Mouse (Mus musculus): ENCODE data around the gene Fth1. TPM values are rescaled to one million over a fixed set of nuclear protein-coding genes. Genes with fewer than 3 reads are reported as not detected.

The Fth1 gene
- polyA plus RNA-seq, 1 experiment from 2014 or later = 1,961 TPM

DNA sequence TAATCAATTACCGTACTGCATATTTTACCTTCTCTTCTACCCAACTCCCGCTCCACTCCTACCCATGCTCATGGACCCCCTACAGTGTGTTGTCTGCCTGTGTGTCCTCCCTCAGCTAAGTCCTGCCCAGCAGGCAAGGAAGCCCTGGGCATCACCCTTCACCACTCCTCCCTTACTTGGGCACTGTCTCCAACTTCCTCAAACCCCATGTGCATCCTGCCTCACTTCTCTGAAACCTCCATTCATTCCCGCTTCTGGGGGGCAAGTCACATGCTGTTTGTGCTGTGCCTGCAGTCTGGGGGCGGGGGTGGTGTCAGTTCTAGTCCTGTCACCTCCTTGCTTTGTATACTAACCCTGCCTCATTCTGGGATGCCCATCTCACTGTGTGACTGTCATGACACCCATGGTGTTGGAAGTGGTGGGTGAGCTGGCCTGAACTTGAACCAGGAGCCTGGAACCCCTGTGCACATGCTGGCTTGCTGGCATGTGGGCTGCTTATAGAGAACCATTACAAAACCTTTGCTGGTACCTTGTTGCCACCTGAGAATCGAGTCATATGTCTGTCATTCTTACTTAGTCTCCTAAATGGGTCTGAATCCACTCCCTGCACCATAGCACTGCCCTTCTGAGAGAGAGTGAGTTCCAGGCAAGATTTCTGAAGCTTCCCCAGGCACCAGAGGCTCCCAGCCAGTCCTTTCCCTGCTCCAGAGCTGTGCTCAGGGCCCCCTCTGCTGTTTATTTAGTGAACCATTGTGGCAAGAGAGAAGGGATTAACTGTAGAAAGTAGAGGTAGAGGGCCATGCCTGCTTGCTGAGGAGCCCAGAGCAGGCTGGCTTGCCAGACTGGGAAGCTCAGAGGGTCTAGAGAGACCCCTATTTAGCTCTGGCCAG lies 42.3 kb downstream of the Fth1 start:
- peaks cover 29% of the 10 kb centered on the region for H3K4me1 ChIP-seq (ENCODE audit: control insufficient read depth, insufficient read depth, low read depth, low read length)
- H3K9me3 ChIP-seq (ENCODE audit: control insufficient read depth, low read length) = no peaks in the 10 kb centered on the region
- no peak overlapping the region for H3K4me3 ChIP-seq (ENCODE audit: low read length)
- peak overlapping the region; percentile 13; the same call in 1 of the 2 replicates for H3K9ac ChIP-seq (ENCODE audit: low read depth, low read length)
- H3K4me2 ChIP-seq (ENCODE audit: low read length) = no peak overlapping the region
- no peaks in the 10 kb centered on the region for H3K36me3 ChIP-seq (ENCODE audit: control insufficient read depth, insufficient read depth, low read length)
- H3K27ac ChIP-seq (ENCODE audit: low read depth, low read length) = no peak overlapping the region
- H3K27me3 ChIP-seq (replicated peaks; ENCODE audit: control insufficient read depth, insufficient read depth, low read length) = no peaks in the 10 kb centered on the region
- 64% methylated on average over 5 of the region's 5 CpGs for WGBS
- no peak for ATAC-seq

DNA sequence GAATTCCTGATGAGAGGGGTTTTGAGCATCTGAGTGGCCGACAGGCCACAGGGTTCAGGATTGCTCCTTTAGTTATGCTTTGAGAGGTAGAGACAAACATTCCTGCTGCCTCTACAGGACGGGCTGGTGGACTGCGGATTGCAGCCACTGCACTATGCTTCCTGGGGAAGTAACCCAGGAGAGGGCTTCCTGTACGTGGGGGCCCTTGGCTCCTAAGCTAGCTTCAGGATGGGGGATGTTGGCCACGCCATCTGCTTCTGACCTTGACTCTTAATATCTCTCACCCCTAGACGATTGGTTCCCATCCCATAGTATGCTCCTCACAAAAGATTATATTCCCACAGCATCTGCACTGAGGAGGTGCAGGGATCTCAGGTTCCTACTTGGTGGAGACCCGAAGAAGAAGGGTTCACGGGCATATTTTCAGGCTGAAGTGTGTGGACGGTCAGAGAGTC lies 42.9 kb downstream of the Fth1 start:
- Histone ChIP-seq H3K27ac (ENCODE audit: low read depth, low read length) (no peak overlapping the region), H3K4me1 (ENCODE audit: control insufficient read depth, insufficient read depth, low read depth, low read length) (peaks cover 26% of the 10 kb centered on the region), H3K4me3 (ENCODE audit: low read length) (no peak overlapping the region), H3K4me2 (ENCODE audit: low read length) (no peak overlapping the region), H3K36me3 (ENCODE audit: control insufficient read depth, insufficient read depth, low read length) (no peaks in the 10 kb centered on the region), H3K27me3 (replicated peaks; ENCODE audit: control insufficient read depth, insufficient read depth, low read length) (no peaks in the 10 kb centered on the region), H3K9me3 (ENCODE audit: control insufficient read depth, low read length) (no peaks in the 10 kb centered on the region), H3K9ac (ENCODE audit: low read depth, low read length) (no peak overlapping the region)
- ATAC-seq = no peak
- 64% methylated on average over 9 of the region's 9 CpGs for WGBS

DNA sequence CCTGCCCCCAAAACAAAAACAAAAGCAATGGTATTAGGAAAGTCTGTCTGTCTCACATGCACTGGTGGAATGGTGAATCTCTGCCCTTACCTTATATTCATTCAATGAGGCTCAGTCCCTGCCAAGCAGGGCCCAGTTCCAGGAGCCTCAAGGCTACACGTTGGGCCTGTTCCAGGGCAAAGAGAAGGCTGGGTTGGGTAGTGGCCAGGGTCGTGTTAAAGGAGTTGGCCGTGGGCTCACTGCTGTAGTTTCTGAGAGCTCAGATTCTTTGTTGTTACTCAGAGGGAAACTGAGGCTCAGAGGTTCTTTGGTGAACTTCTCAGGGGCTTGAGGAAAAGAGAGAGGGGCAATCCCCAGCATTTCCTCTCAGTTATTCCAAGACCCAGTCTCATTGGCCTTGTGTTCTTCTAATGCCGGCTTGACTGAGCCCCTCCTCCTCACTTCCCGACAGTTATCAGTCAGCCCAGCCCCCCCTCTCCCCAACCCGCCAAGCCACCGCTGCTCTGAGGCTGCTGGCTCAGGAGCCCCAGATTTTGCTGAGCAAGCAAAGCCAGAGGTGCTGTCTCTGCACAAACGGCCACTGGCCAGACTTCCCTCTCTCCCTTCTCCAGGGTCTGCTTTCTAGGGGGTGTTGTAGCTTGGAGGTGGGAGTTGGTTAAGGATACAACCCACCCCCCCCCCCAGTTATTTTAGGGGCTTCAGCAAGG lies 44.9 kb downstream of the Fth1 start:
- H3K4me3 ChIP-seq (ENCODE audit: low read length) = no peak overlapping the region
- H3K27ac ChIP-seq (ENCODE audit: low read depth, low read length) = peak overlapping the region; percentile 64; the same call in 1 of the 2 replicates
- 0 out of 2 replicates have a peak overlapping the region, but pooled peaks have one; percentile 2 for H3K9ac ChIP-seq (ENCODE audit: low read depth, low read length)
- no peaks in the 10 kb centered on the region for H3K9me3 ChIP-seq (ENCODE audit: control insufficient read depth, low read length)
- H3K27me3 ChIP-seq (replicated peaks; ENCODE audit: control insufficient read depth, insufficient read depth, low read length) = no peaks in the 10 kb centered on the region
- WGBS = 17% methylated on average over 8 of the region's 8 CpGs
- H3K4me2 ChIP-seq (ENCODE audit: low read length) = peak overlapping the region; percentile 12; the same call in 1 of the 2 replicates
- ATAC-seq = peak; percentile 73
- H3K4me1 ChIP-seq (ENCODE audit: control insufficient read depth, insufficient read depth, low read depth, low read length) = peaks cover 13% of the 10 kb centered on the region
- no peaks in the 10 kb centered on the region for H3K36me3 ChIP-seq (ENCODE audit: control insufficient read depth, insufficient read depth, low read length)

DNA sequence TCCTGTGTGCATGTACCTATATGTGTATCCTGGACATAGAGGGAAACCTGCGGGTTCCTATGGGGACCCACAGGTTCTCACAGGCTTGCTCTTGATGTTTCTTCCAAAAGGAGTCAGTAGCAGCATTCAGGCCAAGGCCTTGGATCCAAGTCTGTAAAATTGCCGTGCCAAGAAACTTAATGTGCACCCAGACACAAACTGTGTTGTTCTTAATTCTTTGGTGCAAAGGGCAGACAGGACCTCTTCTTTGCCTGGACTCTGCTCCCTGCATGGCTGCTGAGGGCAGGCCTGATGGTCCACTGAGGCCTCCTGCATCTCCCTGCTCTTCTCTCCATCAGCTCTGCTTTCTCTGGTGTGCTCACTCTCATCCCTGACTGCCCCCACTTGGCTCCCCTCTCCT lies 49.3 kb downstream of the Fth1 start:
- ATAC-seq = no peak
- H3K36me3 ChIP-seq (ENCODE audit: control insufficient read depth, insufficient read depth, low read length) = no peaks in the 10 kb centered on the region
- no peak overlapping the region for H3K9ac ChIP-seq (ENCODE audit: low read depth, low read length)
- no peak overlapping the region for H3K4me2 ChIP-seq (ENCODE audit: low read length)
- no peak overlapping the region for H3K4me3 ChIP-seq (ENCODE audit: low read length)
- H3K9me3 ChIP-seq (ENCODE audit: control insufficient read depth, low read length) = no peaks in the 10 kb centered on the region
- H3K27ac ChIP-seq (ENCODE audit: low read depth, low read length) = no peak overlapping the region
- H3K27me3 ChIP-seq (replicated peaks; ENCODE audit: control insufficient read depth, insufficient read depth, low read length) = no peaks in the 10 kb centered on the region
- 90% methylated on average over 2 of the region's 2 CpGs for WGBS
- peaks cover 10% of the 10 kb centered on the region for H3K4me1 ChIP-seq (ENCODE audit: control insufficient read depth, insufficient read depth, low read depth, low read length)

DNA sequence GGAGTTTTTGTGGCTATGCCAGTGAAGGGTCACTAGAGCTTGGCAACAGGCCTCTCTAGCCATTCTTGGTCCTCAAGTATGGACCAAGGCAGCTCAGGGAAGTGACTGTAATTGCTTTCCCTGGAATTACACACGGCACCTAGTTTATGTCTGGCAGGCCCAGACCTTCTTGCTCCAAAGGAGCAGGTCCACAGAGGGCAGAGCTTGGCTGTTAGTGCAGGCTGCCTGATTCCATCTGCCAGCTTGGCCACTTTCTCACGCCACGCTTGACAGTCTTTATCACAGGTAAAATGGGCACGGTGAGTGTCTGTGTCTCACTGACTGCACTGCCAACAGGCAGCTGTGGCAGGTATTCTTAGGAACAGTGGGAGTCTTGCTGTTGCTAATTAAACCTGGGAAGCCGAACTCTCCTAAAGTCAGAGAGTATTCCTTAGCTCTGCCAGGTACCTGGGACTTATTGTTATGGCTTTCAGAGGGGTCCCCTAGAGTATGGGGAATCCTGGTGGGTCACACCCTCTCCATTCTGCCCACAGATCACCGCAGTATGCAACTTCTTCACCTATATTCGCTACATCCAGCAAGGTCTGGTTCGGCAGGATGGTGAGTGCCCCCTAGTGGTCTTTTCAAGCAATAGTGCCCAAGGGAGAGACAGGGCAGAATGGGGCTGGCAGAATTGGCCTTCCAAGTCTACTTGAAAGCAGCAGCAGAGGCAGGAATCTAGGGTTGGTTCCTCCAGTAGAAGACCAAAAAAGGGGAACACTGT lies 53.0 kb downstream of the Fth1 start:
- Histone ChIP-seq H3K36me3 (ENCODE audit: control insufficient read depth, insufficient read depth, low read length) (no peaks in the 10 kb centered on the region), H3K4me2 (ENCODE audit: low read length) (no peak overlapping the region), H3K27me3 (replicated peaks; ENCODE audit: control insufficient read depth, insufficient read depth, low read length) (no peaks in the 10 kb centered on the region), H3K9me3 (ENCODE audit: control insufficient read depth, low read length) (no peaks in the 10 kb centered on the region), H3K4me1 (ENCODE audit: control insufficient read depth, insufficient read depth, low read depth, low read length) (no peaks in the 10 kb centered on the region), H3K4me3 (ENCODE audit: low read length) (no peak overlapping the region), H3K27ac (ENCODE audit: low read depth, low read length) (no peak overlapping the region), H3K9ac (ENCODE audit: low read depth, low read length) (no peak overlapping the region)
- ATAC-seq = peak; percentile 62; the same call in 1 of the 2 replicates
- 33% methylated on average over 8 of the region's 8 CpGs for WGBS

DNA sequence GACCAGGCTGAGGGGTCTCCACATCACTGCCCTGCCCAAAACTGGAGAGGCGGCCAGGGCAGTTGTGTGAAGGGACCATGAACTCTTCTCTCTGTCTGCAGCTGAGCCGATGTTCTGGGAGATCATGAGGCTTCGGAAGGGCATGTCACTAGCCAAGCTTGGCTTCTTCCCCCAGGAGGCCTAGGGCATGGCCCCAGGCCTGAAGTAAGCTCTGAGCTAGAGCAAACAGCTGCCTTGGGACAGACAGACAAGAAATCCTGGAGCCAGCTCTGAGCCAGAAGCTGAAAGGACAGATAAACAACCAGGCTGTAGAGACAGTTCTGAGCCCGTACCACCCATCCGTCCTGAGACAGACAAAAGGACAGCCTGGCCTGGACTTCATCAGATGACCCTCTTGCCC lies 54.0 kb downstream of the Fth1 start:
- Histone ChIP-seq H3K4me2 (ENCODE audit: low read length) (no peak overlapping the region), H3K27me3 (replicated peaks; ENCODE audit: control insufficient read depth, insufficient read depth, low read length) (0 out of 2 replicates have a peak, but pooled peaks cover under 1% of the 10 kb centered on the region), H3K27ac (ENCODE audit: low read depth, low read length) (no peak overlapping the region), H3K9ac (ENCODE audit: low read depth, low read length) (no peak overlapping the region), H3K36me3 (ENCODE audit: control insufficient read depth, insufficient read depth, low read length) (no peaks in the 10 kb centered on the region), H3K9me3 (ENCODE audit: control insufficient read depth, low read length) (no peaks in the 10 kb centered on the region), H3K4me3 (ENCODE audit: low read length) (no peak overlapping the region), H3K4me1 (ENCODE audit: control insufficient read depth, insufficient read depth, low read depth, low read length) (no peaks in the 10 kb centered on the region)
- WGBS = 79% methylated on average over 5 of the region's 5 CpGs
- ATAC-seq = no peak

Other genes with a start within 250 kb of the Fth1 start
- not detected in 2 replicates for gene Scgb2a2, start 133.0 kb upstream of the Fth1 start, polyA plus RNA-seq (2015; fragmentation: Nextera tagmentation; extraction: Ambion mirVana)
- gene Incenp, start 81.0 kb upstream of the Fth1 start, polyA plus RNA-seq (2015; fragmentation: Nextera tagmentation; extraction: Ambion mirVana) = 26.0 and 30.4 TPM in 2 replicates
- gene Best1, start 21.0 kb downstream of the Fth1 start, polyA plus RNA-seq (2015; fragmentation: Nextera tagmentation; extraction: Ambion mirVana) = 2.5 and 3.2 TPM in 2 replicates
- gene Rab3il1, start 21.1 kb downstream of the Fth1 start, polyA plus RNA-seq (2015; fragmentation: Nextera tagmentation; extraction: Ambion mirVana) = 22.1 and 25.6 TPM in 2 replicates
- 39.7 and 42.1 TPM in 2 replicates for gene Fads3, start 61.0 kb downstream of the Fth1 start, polyA plus RNA-seq (2015; fragmentation: Nextera tagmentation; extraction: Ambion mirVana)
- 236 and 253 TPM in 2 replicates for gene Fads2, start 121.1 kb downstream of the Fth1 start, polyA plus RNA-seq (2015; fragmentation: Nextera tagmentation; extraction: Ambion mirVana)
- gene Fads1, start 202.3 kb downstream of the Fth1 start, polyA plus RNA-seq (2015; fragmentation: Nextera tagmentation; extraction: Ambion mirVana) = 169 and 177 TPM in 2 replicates
- gene Tmem258, start 223.4 kb downstream of the Fth1 start, polyA plus RNA-seq (2015; fragmentation: Nextera tagmentation; extraction: Ambion mirVana) = 281 and 311 TPM in 2 replicates
- 27.6 and 29.4 TPM in 2 replicates for gene Fen1, start 223.6 kb downstream of the Fth1 start, polyA plus RNA-seq (2015; fragmentation: Nextera tagmentation; extraction: Ambion mirVana)

Measured in hindbrain, embryonic 16.5 days (tissue).